Mouse (Mus musculus): Measurements from ENCODE around the gene Ugcg.
"Not testable (repeated sequence)": the region's sequence is repeated elsewhere in the genome, so short reads cannot be mapped to it uniquely, and the experiment has no call there.

The Ugcg gene

DNA sequence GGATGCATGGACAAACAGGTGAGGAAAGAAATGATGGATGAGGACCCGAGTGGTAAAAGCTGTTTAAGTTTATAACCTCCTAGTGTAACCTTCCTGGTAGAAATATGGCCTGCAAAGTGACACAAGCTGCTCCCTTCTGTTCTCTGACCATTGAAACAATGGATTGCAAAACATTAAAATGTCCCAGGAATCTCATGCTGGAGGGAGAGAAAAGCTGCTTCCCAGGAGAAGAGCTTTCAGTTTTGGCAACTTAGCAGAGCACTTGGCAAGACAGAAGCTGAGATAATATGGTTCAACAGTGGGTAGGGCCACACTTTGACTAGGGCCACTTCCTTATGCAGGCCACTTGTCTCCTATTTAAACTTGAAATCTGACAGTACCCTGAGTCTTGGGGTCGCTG lies 69.7 kb downstream of the Ugcg start:
- no peak for DNase-seq (ENCODE audit: low spot score)

DNA sequence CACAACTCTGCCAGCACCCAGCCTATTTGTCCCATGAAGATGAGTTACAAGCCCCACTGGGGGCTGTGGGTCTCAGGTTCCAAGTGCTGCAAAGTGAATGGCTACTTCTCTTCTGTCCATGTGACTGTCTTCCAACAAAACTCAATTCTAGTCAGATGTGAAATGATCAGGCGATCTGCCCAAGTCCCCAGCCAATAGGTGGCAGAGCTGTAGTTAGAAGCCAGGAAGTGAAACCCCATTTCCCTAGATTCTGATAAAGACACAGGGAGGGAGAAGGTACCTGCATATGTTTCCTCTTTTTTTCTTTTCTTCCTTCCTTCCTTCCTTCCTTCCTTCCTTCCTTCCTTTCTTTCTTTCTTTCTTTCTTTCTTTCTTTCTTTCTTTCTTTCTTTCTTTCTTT lies 70.7 kb downstream of the Ugcg start:
- no peak for DNase-seq (ENCODE audit: low spot score)

DNA sequence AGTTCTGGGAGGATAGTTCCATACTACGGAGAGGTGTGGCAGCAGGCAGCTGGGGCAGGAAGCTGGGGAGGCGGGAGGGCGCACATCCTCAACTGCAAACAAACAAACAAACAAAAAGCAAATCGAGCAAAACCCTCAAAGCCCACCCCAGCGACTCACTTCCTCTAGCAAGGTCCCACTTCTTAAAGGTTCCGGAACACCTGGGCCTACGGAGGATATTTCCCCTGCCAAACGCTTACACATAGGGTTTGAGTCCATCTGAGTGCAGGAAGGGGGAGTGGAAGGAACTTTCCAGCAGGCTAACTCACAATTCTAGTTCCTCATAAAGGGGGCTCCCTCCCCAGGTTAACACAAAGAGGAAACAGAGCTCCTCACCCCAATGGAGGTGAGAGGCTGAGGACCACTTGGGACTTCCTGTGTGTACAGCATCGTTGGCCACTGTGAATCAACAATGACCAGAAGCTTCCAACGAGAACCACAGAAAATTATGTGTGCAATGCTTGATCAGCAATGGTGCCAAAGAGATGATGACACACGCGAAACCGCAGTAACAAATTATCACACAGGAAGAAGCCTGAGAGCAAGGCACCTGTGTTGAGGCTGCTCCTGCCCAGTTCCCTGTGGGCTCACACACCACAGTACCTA lies 71.9 kb downstream of the Ugcg start:
- DNase-seq (ENCODE audit: low spot score), result no peak

DNA sequence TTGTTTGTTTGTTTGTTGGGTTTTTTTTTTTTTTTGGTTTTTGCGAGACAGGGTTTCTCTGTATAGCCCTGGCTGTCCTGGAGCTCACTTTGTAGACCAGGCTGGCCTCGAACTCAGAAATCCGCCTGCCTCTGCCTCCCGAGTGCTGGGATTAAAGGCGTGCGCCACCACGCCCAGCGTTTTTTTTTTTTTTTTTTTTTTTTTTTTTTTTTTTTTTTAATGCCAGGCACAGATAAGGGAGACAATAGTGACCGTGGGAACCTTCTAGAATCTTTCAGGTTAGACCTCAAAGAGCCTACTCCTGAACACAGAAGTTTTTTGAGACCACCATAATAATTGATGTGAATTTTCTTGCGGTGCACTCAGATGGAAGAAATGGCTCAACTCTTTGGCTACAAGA lies 72.5 kb downstream of the Ugcg start:
- DNase-seq (ENCODE audit: low spot score), result not testable (repeated sequence)

DNA sequence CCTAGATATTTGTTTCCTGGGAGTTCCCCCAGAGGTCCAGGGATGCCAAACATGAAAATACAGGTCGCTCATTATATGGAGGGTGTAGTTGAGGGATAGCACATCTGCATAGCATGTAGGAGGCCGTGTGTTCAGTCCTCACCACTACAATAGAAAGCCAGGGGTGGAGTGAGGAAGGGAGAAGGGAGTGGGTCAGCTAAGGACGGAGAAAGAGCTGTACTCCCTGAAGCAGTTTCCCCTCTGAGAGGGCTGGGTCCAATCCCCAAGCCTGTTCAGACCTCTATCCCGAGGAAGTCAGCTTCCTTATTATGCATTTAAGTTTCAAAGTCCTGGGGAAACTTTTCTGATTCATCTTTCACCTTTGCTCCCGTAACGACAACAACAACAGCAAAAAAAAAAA lies 73.1 kb downstream of the Ugcg start:
- DNase-seq (ENCODE audit: low spot score), result no peak

DNA sequence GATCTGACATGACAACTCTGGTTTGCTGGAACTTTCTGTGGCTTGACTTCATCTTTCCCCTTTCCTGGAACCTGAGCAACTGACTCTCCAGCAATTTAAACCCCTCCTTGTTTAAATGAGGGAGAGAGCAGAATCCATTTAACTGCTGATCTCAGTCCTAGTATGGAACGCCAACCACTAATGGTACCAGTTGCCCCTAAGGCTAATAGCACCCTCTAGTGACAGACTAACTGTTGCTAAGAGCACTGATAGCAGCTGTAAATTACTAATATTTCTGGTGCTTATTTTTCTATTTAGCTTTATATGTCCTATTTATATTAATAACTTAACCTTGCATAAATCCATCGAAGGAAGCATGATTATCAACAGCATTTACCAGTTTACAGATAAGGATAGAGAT lies 74.4 kb downstream of the Ugcg start:
- DNase-seq (ENCODE audit: low spot score), result no peak

DNA sequence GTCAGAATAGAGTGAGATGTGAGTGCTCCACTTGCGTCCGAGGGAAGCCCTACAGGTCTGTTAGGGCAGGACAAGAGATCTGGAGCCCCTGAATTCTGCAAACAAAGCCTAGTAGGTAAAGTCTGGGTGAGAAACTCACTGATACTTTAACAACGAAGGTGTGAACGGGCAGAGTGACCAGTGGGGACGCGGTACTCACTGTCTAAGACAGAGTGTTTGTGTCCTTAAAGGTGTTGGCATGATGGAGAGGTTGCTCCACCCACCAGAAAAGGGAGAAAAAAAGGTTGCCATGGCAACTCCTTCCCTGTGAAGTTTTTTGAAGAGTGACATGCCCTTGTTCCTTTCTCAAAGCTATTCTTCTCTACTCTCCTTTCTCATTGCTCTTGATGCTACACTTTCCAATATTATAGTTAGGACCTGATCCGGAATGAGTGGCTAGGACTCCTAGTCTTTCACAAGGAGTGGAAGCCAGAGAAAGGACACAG lies 75.6 kb downstream of the Ugcg start:
- DNase-seq (ENCODE audit: low spot score), result no peak

DNA sequence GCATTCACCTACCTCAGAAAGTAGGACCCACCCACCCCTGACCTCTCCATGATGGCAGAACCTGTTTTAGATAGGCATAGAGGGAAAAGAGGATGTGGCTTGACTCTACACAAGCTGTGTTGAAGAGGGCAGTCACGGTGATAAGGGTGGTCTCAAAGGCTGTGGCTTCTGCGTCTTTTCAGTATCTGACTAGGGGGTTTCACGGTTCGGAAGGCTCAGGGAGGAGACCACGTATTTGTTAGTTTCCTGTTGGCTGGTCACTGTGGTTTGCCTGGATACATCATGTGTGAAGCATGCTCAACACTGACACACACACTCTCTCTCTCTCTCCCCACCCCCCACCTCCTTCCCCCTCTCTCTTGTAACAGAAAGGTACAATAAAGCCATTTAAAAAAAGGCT lies 76.1 kb downstream of the Ugcg start:
- no peak for DNase-seq (ENCODE audit: low spot score)

DNA sequence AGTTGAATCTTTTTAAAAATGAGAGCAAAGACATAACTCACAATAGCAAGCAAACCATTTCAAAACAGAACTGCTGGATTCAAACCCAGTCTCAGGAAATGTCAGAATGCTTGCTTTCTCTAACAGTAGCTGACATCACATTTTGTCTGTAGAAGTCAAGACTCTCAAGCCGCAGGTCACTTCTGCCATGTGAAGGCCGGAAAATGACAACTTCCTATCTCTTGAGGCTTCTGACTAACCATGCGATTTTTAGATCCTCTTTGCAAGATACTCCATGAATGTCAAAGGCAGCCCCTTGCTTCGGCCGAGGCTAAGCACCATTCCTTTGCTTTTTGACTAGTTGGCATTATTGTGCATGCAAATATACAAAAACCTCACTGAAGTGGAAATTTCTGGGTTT lies 76.6 kb downstream of the Ugcg start:
- no peak for DNase-seq (ENCODE audit: low spot score)

Measured in testis, postnatal 14 days (tissue).